Mouse (Mus musculus) midbrain, embryonic 16.5 days (tissue): ENCODE results near the gene Zdhhc17. TPM values are rescaled to one million over a fixed set of nuclear protein-coding genes. Genes with fewer than 3 reads are reported as not detected.
A peak's percentile ranks its signal among the peaks of the same experiment; 100 is the strongest.

Experiments
- ATAC-seq: fragments of 200-750 bp; cut with Nextera tagmentation; 2 replicates; pipeline ENCODE4 v1.8.0; 2017; ENCODE audit warnings: moderate TSS enrichment
- H3K27ac ChIP-seq: fragments of 300-500 bp; sonication (generic); 2 replicates; pipeline ENCODE4 v1.5.1; 2014; ENCODE audit warnings: mild to moderate bottlenecking, low read length, mixed read lengths
- H3K27me3 ChIP-seq: fragments of 300-500 bp; sonication (generic); 2 replicates; pipeline ENCODE4 v1.6.1; 2014; ENCODE audit warnings: low read depth, low read length, mixed read lengths; ENCODE audit not compliant: control insufficient read depth, insufficient read depth
- H3K36me3 ChIP-seq: fragments of 300-500 bp; sonication (generic); 2 replicates; pipeline ENCODE4 v1.6.1; 2014; ENCODE audit warnings: mild to moderate bottlenecking, low read length, moderate library complexity, mixed read lengths; ENCODE audit not compliant: control insufficient read depth, insufficient read depth
- H3K4me1 ChIP-seq: fragments of 300-500 bp; sonication (generic); 2 replicates; pipeline ENCODE4 v1.6.1; 2014; ENCODE audit warnings: mild to moderate bottlenecking, low read length, mixed read lengths; ENCODE audit not compliant: control insufficient read depth, insufficient read depth
- H3K4me2 ChIP-seq: fragments of 300-500 bp; sonication (generic); 2 replicates; pipeline ENCODE4 v1.6.1; 2014; ENCODE audit warnings: mild to moderate bottlenecking, low read length, mixed read lengths
- H3K4me3 ChIP-seq: fragments of 300-500 bp; sonication (generic); 2 replicates; pipeline ENCODE4 v1.5.1; 2014; ENCODE audit warnings: low read depth, mild to moderate bottlenecking, low read length, moderate library complexity, mixed read lengths
- H3K9ac ChIP-seq: fragments of 300-500 bp; sonication (generic); 2 replicates; pipeline ENCODE4 v1.6.1; 2014; ENCODE audit warnings: low read depth, low read length, mixed read lengths
- H3K9me3 ChIP-seq: fragments of 300-500 bp; sonication (generic); replicated peaks from 2 replicates; pipeline ENCODE4 v1.6.1; 2014; ENCODE audit warnings: mild to moderate bottlenecking, low read length, mixed read lengths; ENCODE audit not compliant: control insufficient read depth, poor library complexity, severe bottlenecking
- WGBS: fragments of 180-500 bp; shearing (Covaris S2); extraction: QIAGEN DNeasy Blood & Tissue Kit; methylation state at CpG from one replicate; pipeline ENCODE4 v1.1.7; 2014; 5-methylcytosine and 5-hydroxymethylcytosine counted together
- polyA plus RNA-seq: library from polyadenylated mRNA; unstranded; fragments of >200 nt; fragmentation: Nextera tagmentation; extraction: Ambion mirVana; gene quantifications from 2 replicates; pipeline ENCODE4 v1.2.1, GENCODE M21; 2015

The Zdhhc17 gene
- polyA plus RNA-seq, 1 experiment from 2014 or later: 63.9 TPM

DNA sequence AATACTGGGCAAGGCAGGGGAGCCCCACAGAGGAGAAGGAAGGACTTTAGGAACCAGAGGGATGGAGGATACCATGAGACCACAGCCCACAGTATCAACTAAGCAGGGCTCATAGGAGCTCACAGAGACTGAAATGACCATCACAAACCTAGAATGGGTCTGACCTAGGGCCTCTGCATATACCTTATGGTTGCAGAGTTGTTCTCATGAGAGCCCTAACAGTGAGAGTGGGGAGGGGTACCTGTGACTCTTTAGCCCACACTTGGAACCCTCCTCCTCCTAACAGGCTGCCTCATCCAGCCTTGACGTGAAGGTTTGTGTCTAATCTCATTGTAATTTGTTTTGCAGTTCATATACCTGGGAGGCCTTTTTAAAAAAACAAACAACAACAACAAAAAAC is 35.1 kb downstream of the Zdhhc17 start:
- Histone ChIP-seq H3K27me3 (no peaks in the 10 kb centered on the region), H3K4me1 (no peaks in the 10 kb centered on the region), H3K36me3 (0 out of 2 replicates have a peak, but pooled peaks cover 2% of the 10 kb centered on the region), H3K27ac (no peak overlapping the region), H3K9ac (no peak overlapping the region), H3K4me3 (no peak overlapping the region), H3K9me3 (no peaks in the 10 kb centered on the region), H3K4me2 (no peak overlapping the region)
- peak; percentile 52; the same call in 1 of the 2 replicates for ATAC-seq
- WGBS: 75% methylated on average over 1 of the region's 1 CpGs

DNA sequence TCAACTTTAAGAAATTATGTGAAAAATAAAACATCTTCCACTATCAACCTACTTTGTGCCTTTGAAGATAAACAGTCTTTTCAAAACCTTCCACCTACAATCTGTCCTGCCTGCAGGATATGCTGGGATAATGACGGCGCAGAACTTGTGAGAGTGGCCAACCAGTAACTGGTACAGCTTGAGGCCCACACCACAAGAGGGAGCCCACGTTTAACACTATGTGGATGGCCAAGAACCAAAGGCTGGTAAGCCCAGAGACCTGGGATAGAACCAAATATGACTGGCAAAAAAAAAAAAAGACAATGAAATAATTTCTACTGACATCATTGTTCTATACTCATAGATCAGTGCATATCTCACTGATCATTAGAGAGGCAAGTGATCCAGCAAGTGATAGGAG is 35.5 kb downstream of the Zdhhc17 start:
- Histone ChIP-seq H3K9ac (no peak overlapping the region), H3K4me3 (no peak overlapping the region), H3K9me3 (no peaks in the 10 kb centered on the region), H3K27me3 (no peaks in the 10 kb centered on the region), H3K36me3 (0 out of 2 replicates have a peak, but pooled peaks cover 2% of the 10 kb centered on the region), H3K27ac (no peak overlapping the region), H3K4me1 (no peaks in the 10 kb centered on the region), H3K4me2 (no peak overlapping the region)
- 43% methylated on average over 3 of the region's 3 CpGs for WGBS
- peak; percentile 41; the same call in 1 of the 2 replicates for ATAC-seq

- Histone ChIP-seq H3K4me3 (no peak overlapping the region), H3K4me1 (no peaks in the 10 kb centered on the region), H3K27me3 (no peaks in the 10 kb centered on the region), H3K9ac (no peak overlapping the region), H3K36me3 (0 out of 2 replicates have a peak, but pooled peaks cover 4% of the 10 kb centered on the region), H3K9me3 (no peaks in the 10 kb centered on the region), H3K27ac (no peak overlapping the region), H3K4me2 (no peak overlapping the region)
- WGBS: 81% methylated on average over 9 of the region's 9 CpGs
- no peak for ATAC-seq
Observed at GRCm38 (mm10) chr10:110971998-110972397, 37.9 kb downstream of the Zdhhc17 start.

- H3K27ac ChIP-seq: no peak overlapping the region
- no peaks in the 10 kb centered on the region for H3K9me3 ChIP-seq
- no peaks in the 10 kb centered on the region for H3K27me3 ChIP-seq
- H3K9ac ChIP-seq: no peak overlapping the region
- no peak overlapping the region for H3K4me3 ChIP-seq
- no peak overlapping the region for H3K4me2 ChIP-seq
- H3K36me3 ChIP-seq: 0 out of 2 replicates have a peak, but pooled peaks cover 4% of the 10 kb centered on the region
- ATAC-seq: no peak
- H3K4me1 ChIP-seq: no peaks in the 10 kb centered on the region
- WGBS: 90% methylated on average over 6 of the region's 6 CpGs
Observed at GRCm38 (mm10) chr10:110971483-110971882, 38.5 kb downstream of the Zdhhc17 start.

- Histone ChIP-seq H3K9me3 (no peaks in the 10 kb centered on the region), H3K9ac (no peak overlapping the region), H3K36me3 (0 out of 2 replicates have a peak, but pooled peaks cover 4% of the 10 kb centered on the region), H3K4me1 (no peaks in the 10 kb centered on the region), H3K27me3 (no peaks in the 10 kb centered on the region), H3K4me3 (no peak overlapping the region), H3K4me2 (no peak overlapping the region), H3K27ac (no peak overlapping the region)
- no peak for ATAC-seq
- WGBS: 94% methylated on average over 3 of the region's 3 CpGs
Observed at GRCm38 (mm10) chr10:110971044-110971443, 38.9 kb downstream of the Zdhhc17 start.

DNA sequence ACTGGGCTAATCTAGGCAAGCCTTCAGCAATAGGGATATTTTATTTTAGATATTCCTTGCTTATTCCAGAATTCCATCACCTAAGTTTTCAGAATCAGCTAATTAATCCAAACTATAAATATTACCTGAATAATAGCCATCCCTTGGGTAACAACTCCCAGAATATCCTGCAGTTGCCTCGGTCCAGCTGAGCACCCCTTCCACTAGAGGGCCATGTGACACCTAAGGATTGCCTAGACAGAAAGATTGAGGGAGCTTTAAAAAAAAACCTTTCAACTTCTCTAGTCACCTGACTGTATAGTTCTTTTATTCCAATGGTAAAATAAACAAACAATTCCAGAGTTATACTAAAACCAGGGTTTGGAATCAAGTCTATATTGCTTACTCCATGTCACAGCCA is 47.8 kb downstream of the Zdhhc17 start:
- no peaks in the 10 kb centered on the region for H3K4me1 ChIP-seq
- H3K9ac ChIP-seq: no peak overlapping the region
- WGBS: 31% methylated on average over 1 of the region's 1 CpGs
- H3K27me3 ChIP-seq: no peaks in the 10 kb centered on the region
- no peak for ATAC-seq
- peaks cover 9% of the 10 kb centered on the region for H3K36me3 ChIP-seq
- no peak overlapping the region for H3K27ac ChIP-seq
- H3K9me3 ChIP-seq: no peaks in the 10 kb centered on the region
- no peak overlapping the region for H3K4me3 ChIP-seq
- no peak overlapping the region for H3K4me2 ChIP-seq

GRCm38 (mm10) chr10:110960841-110961240 is 49.1 kb downstream of the Zdhhc17 start:
- H3K36me3 ChIP-seq: peaks cover 12% of the 10 kb centered on the region
- H3K4me3 ChIP-seq: no peak overlapping the region
- H3K4me1 ChIP-seq: no peaks in the 10 kb centered on the region
- no peak for ATAC-seq
- no peaks in the 10 kb centered on the region for H3K27me3 ChIP-seq
- no peak overlapping the region for H3K9ac ChIP-seq
- H3K27ac ChIP-seq: no peak overlapping the region
- WGBS: 96% methylated on average over 6 of the region's 6 CpGs
- H3K9me3 ChIP-seq: no peaks in the 10 kb centered on the region
- H3K4me2 ChIP-seq: no peak overlapping the region

GRCm38 (mm10) chr10:110959781-110960180 is 50.2 kb downstream of the Zdhhc17 start:
- no peak overlapping the region for H3K9ac ChIP-seq
- H3K9me3 ChIP-seq: no peaks in the 10 kb centered on the region
- no peak overlapping the region for H3K4me3 ChIP-seq
- H3K4me2 ChIP-seq: no peak overlapping the region
- peaks cover 13% of the 10 kb centered on the region for H3K36me3 ChIP-seq
- no peak overlapping the region for H3K27ac ChIP-seq
- 96% methylated on average over 8 of the region's 8 CpGs for WGBS
- no peak for ATAC-seq
- H3K4me1 ChIP-seq: no peaks in the 10 kb centered on the region
- no peaks in the 10 kb centered on the region for H3K27me3 ChIP-seq

DNA sequence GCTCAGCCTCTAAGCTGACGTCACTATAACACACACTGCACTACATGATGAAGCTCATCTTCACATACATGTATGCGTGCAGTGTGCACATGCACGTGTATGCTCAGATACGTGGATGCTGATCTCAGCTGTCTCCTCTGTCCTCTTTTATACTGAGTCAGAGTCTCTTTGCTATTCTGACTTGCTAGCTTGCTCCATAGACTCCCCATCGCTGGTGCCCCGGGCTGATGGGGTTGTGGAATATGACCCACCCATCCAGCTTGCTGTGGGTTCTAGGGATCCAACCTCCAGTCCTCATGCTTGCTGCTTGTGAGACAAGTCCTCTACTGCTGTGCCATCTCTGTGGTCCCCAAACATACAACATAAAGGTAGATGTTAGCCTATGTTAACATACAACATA is 51.1 kb downstream of the Zdhhc17 start:
- H3K36me3 ChIP-seq: peaks cover 15% of the 10 kb centered on the region
- 94% methylated on average over 6 of the region's 6 CpGs for WGBS

More for the DNA sequence above, 51.1 kb downstream of the Zdhhc17 start:
- no peaks in the 10 kb centered on the region for H3K27me3 ChIP-seq
- ATAC-seq: no peak
- no peaks in the 10 kb centered on the region for H3K9me3 ChIP-seq
- H3K4me2 ChIP-seq: no peak overlapping the region
- no peaks in the 10 kb centered on the region for H3K4me1 ChIP-seq
- no peak overlapping the region for H3K4me3 ChIP-seq
- H3K9ac ChIP-seq: no peak overlapping the region
- H3K27ac ChIP-seq: no peak overlapping the region
